Mouse (Mus musculus): ENCODE data around the gene Laptm5. TPM values are rescaled to one million over a fixed set of nuclear protein-coding genes. Genes with fewer than 3 reads are reported as not detected.

Laptm5 gene
- polyA plus RNA-seq, 1 experiment from 2014 or later: 34.0 TPM

- no peak within 1 kb of the TSS for H3K9ac ChIP-seq (ENCODE audit: low read length)
- no peaks in the 10 kb centered on the region for H3K9me3 ChIP-seq (ENCODE audit: control insufficient read depth, low read length)
- no peak within 1 kb of the TSS for H3K4me2 ChIP-seq (replicated peaks; ENCODE audit: low read depth)
- H3K27ac ChIP-seq (replicated peaks): no peak within 1 kb of the TSS
- H3K36me3 ChIP-seq (ENCODE audit: control insufficient read depth, insufficient read depth, low read length): no peaks in the 10 kb centered on the region
- 0 out of 2 replicates have a peak, but pooled peaks have one; percentile 22 for ATAC-seq (ENCODE audit: low FRiP score, low TSS enrichment)
- H3K4me1 ChIP-seq (replicated peaks; ENCODE audit: control insufficient read depth, insufficient read depth): no peaks in the 10 kb centered on the region
- DNase-seq (ENCODE audit: low spot score): no peak
- H3K27me3 ChIP-seq (ENCODE audit: control insufficient read depth, insufficient read depth, low read length): no peaks in the 10 kb centered on the region
- TF ChIP-seq EP300 (optimal IDR thresholded peaks at IDR 0.05) (no peak), CTCF (IDR thresholded peaks at IDR 0.05; ENCODE audit: low read depth) (no peak)
- no peak within 1 kb of the TSS for H3K4me3 ChIP-seq (ENCODE audit: low read depth, low read length)
- 42% methylated on average over 6 of the region's 6 CpGs for WGBS
Measured at GRCm38 (mm10) chr4:130944112-130944511, 31.2 kb downstream of the Laptm5 start, which contains the start of gene Matn1. Matn1 (plus strand) TSS chr4:130944385.

DNA sequence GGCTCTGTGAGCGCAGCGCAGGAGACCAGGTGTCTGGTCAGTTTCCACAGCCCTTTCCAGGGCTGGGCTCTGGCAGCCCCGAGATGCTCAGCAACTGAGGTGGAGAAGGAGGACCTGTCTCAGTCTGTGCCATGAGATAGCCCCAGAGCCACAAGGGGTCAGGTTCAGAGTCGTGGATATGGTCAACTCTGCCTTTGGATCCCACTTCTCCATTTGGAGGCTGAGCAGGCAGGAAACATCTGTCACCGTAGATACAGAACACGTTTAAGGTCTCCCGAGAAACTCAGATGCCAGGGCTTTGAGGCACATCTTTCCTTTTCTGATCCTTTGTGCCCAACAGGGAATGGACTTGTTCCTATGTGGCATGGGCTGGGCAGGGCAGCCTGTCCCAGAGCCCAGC is 31.9 kb downstream of the Laptm5 start:
- H3K4me2 ChIP-seq (replicated peaks; ENCODE audit: low read depth): no peak overlapping the region
- no peak overlapping the region for H3K9ac ChIP-seq (ENCODE audit: low read length)
- H3K27me3 ChIP-seq (ENCODE audit: control insufficient read depth, insufficient read depth, low read length): no peaks in the 10 kb centered on the region
- no peaks in the 10 kb centered on the region for H3K36me3 ChIP-seq (ENCODE audit: control insufficient read depth, insufficient read depth, low read length)
- H3K27ac ChIP-seq (replicated peaks): no peak overlapping the region
- TF ChIP-seq CTCF (IDR thresholded peaks at IDR 0.05; ENCODE audit: low read depth): no peak
- H3K4me1 ChIP-seq (replicated peaks; ENCODE audit: control insufficient read depth, insufficient read depth): no peaks in the 10 kb centered on the region
- DNase-seq (ENCODE audit: low spot score): no peak
- H3K4me3 ChIP-seq (ENCODE audit: low read depth, low read length): no peak overlapping the region
- 68% methylated on average over 7 of the region's 7 CpGs for WGBS
- H3K9me3 ChIP-seq (ENCODE audit: control insufficient read depth, low read length): no peaks in the 10 kb centered on the region
- ATAC-seq (ENCODE audit: low FRiP score, low TSS enrichment): no peak

DNA sequence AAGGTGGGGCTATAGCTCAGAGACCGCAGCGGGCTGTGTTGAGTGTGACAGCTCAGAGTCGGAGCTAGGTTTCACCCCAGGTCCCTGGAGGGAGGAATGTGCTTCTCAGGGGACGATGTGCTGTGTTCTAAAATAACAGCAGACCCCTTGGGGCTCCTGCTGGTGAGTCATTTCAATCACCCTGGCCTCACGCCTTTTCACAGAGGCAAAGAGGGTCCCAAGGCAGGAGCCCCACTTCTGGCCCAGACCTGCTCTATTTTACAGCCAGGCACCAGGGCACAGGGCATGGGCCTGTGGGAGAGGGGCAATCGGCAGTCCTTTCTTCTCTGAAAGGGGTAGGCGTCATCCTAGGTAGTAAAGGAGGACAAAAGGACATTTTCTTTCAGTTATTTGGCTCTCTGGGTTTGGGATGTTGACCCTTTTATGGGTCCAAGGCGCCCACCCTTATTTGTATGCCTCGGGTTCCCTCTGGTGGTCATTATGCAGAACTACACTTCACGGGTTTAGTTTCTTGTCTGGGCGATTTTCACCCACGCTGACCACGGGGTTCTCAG is 34.2 kb downstream of the Laptm5 start:
- H3K27ac ChIP-seq (replicated peaks): no peak overlapping the region
- WGBS: 20% methylated on average over 13 of the region's 13 CpGs
- no peak overlapping the region for H3K9ac ChIP-seq (ENCODE audit: low read length)
- H3K4me2 ChIP-seq (replicated peaks; ENCODE audit: low read depth): no peak overlapping the region
- no peak for TF ChIP-seq EP300 (optimal IDR thresholded peaks at IDR 0.05)
- TF ChIP-seq CTCF (IDR thresholded peaks at IDR 0.05; ENCODE audit: low read depth): peak; percentile 90
- H3K36me3 ChIP-seq (ENCODE audit: control insufficient read depth, insufficient read depth, low read length): no peaks in the 10 kb centered on the region
- DNase-seq (ENCODE audit: low spot score) (no peak), ATAC-seq (ENCODE audit: low FRiP score, low TSS enrichment) (peak; percentile 31)
- H3K4me1 ChIP-seq (replicated peaks; ENCODE audit: control insufficient read depth, insufficient read depth): no peaks in the 10 kb centered on the region
- no peak overlapping the region for H3K4me3 ChIP-seq (ENCODE audit: low read depth, low read length)
- H3K9me3 ChIP-seq (ENCODE audit: control insufficient read depth, low read length): no peaks in the 10 kb centered on the region
- H3K27me3 ChIP-seq (ENCODE audit: control insufficient read depth, insufficient read depth, low read length): no peaks in the 10 kb centered on the region

DNA sequence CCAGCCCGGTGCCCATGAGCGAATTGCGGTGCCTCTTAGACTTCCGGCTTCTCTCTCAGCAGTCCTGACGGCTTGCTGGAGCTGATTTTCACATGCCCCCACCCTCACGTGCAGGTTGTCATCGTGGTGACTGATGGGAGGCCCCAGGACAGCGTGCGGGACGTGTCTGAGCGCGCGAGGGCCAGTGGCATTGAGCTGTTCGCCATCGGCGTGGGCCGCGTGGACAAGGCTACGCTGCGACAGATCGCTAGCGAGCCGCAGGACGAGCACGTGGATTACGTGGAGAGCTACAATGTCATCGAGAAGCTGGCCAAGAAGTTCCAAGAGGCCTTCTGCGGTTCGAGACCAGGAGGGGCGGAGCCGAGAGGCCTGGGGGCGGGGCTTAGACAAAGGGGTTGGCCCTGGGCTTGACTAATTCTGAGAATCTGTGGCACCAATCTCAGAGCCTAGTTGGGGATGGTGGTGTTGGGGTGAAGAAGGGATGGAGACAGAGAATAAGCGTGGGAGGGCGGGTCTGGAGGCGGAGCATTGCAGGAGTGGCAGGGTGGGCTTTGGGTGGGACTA is 37.0 kb downstream of the Laptm5 start:
- Histone ChIP-seq H3K4me3 (ENCODE audit: low read depth, low read length) (no peak overlapping the region), H3K9ac (ENCODE audit: low read length) (no peak overlapping the region), H3K27me3 (ENCODE audit: control insufficient read depth, insufficient read depth, low read length) (no peaks in the 10 kb centered on the region), H3K4me1 (replicated peaks; ENCODE audit: control insufficient read depth, insufficient read depth) (no peaks in the 10 kb centered on the region), H3K4me2 (replicated peaks; ENCODE audit: low read depth) (no peak overlapping the region), H3K27ac (replicated peaks) (no peak overlapping the region), H3K9me3 (ENCODE audit: control insufficient read depth, low read length) (no peaks in the 10 kb centered on the region), H3K36me3 (ENCODE audit: control insufficient read depth, insufficient read depth, low read length) (no peaks in the 10 kb centered on the region)
- ATAC-seq (ENCODE audit: low FRiP score, low TSS enrichment) (no peak), DNase-seq (ENCODE audit: low spot score) (no peak)
- WGBS: 78% methylated on average over 34 of the region's 35 CpGs
- TF ChIP-seq CTCF (IDR thresholded peaks at IDR 0.05; ENCODE audit: low read depth): no peak
- no peak for TF ChIP-seq EP300 (optimal IDR thresholded peaks at IDR 0.05)

DNA sequence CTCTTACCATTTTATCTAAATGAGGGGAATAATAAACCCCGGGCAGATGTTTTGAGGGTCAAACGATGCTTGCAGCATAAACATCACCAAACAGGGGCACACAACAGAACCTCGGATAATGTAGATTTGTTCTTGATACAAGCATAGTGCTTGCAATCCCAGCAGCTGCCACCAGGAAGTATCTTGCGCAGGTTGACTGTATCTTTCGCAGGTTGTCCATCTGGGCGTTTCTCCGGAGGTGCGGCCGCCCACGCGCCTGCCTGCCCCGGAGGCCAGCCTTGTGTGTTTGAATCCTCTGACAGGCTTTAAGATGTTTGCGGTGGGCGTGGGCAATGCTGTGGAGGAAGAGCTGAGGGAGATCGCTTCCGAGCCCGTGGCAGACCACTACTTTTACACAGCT is 39.6 kb downstream of the Laptm5 start:
- H3K4me1 ChIP-seq (replicated peaks; ENCODE audit: control insufficient read depth, insufficient read depth): no peaks in the 10 kb centered on the region
- no peak overlapping the region for H3K4me2 ChIP-seq (replicated peaks; ENCODE audit: low read depth)
- 26% methylated on average over 17 of the region's 17 CpGs for WGBS
- DNase-seq (ENCODE audit: low spot score) (peak; percentile 70), ATAC-seq (ENCODE audit: low FRiP score, low TSS enrichment) (no peak)
- TF ChIP-seq CTCF (IDR thresholded peaks at IDR 0.05; ENCODE audit: low read depth): peak; percentile 67
- no peak for TF ChIP-seq EP300 (optimal IDR thresholded peaks at IDR 0.05)
- H3K36me3 ChIP-seq (ENCODE audit: control insufficient read depth, insufficient read depth, low read length): no peaks in the 10 kb centered on the region
- H3K27me3 ChIP-seq (ENCODE audit: control insufficient read depth, insufficient read depth, low read length): no peaks in the 10 kb centered on the region
- no peak overlapping the region for H3K9ac ChIP-seq (ENCODE audit: low read length)
- no peak overlapping the region for H3K27ac ChIP-seq (replicated peaks)
- H3K4me3 ChIP-seq (ENCODE audit: low read depth, low read length): no peak overlapping the region
- no peaks in the 10 kb centered on the region for H3K9me3 ChIP-seq (ENCODE audit: control insufficient read depth, low read length)

- TF ChIP-seq EP300 (optimal IDR thresholded peaks at IDR 0.05) (no peak), CTCF (IDR thresholded peaks at IDR 0.05; ENCODE audit: low read depth) (no peak)
- DNase-seq (ENCODE audit: low spot score) (no peak), ATAC-seq (ENCODE audit: low FRiP score, low TSS enrichment) (no peak)
- Histone ChIP-seq H3K27ac (replicated peaks) (no peak overlapping the region), H3K9me3 (ENCODE audit: control insufficient read depth, low read length) (no peaks in the 10 kb centered on the region), H3K27me3 (ENCODE audit: control insufficient read depth, insufficient read depth, low read length) (no peaks in the 10 kb centered on the region), H3K4me2 (replicated peaks; ENCODE audit: low read depth) (no peak overlapping the region), H3K4me3 (ENCODE audit: low read depth, low read length) (no peak overlapping the region), H3K4me1 (replicated peaks; ENCODE audit: control insufficient read depth, insufficient read depth) (no peaks in the 10 kb centered on the region), H3K36me3 (ENCODE audit: control insufficient read depth, insufficient read depth, low read length) (no peaks in the 10 kb centered on the region), H3K9ac (ENCODE audit: low read length) (no peak overlapping the region)
- 76% methylated on average over 10 of the region's 10 CpGs for WGBS
Measured at GRCm38 (mm10) chr4:130957156-130957555, 44.2 kb downstream of the Laptm5 start.
